Mouse (Mus musculus) brown adipose tissue, adult 24 weeks (tissue): ENCODE measurements around the gene Zfp777. TPM values are rescaled to one million over a fixed set of nuclear protein-coding genes. Genes with fewer than 3 reads are reported as not detected.
A peak's percentile ranks its signal among the peaks of the same experiment; 100 is the strongest.

Experiments
- H3K27ac ChIP-seq: fragments of 200-500 bp; replicated peaks from 2 replicates; pipeline ENCODE4 v1.5.1; 2012; ENCODE audit warnings: low read depth, mild to moderate bottlenecking, low read length
- H3K4me1 ChIP-seq: fragments of 200-500 bp; 2 replicates; pipeline ENCODE4 v1.6.1; 2012; ENCODE audit warnings: low read length, mixed read lengths; ENCODE audit not compliant: control insufficient read depth, insufficient read depth, insufficient read length
- H3K4me3 ChIP-seq: fragments of 200-500 bp; 2 replicates; pipeline ENCODE4 v1.5.1; 2012; ENCODE audit warnings: low read depth, mild to moderate bottlenecking, low read length, moderate library complexity; ENCODE audit not compliant: insufficient read depth
- polyA plus RNA-seq: library from polyadenylated mRNA; stranded (reverse); fragments of >200 nt; gene quantifications from 2 replicates; pipeline ENCODE4 v1.2.4, GENCODE M21; 2012; ENCODE audit not compliant: missing spikeins, insufficient read depth, insufficient read length

Gene Zfp777
- 4.8 and 9.8 TPM in 2 replicates for polyA plus RNA-seq

DNA sequence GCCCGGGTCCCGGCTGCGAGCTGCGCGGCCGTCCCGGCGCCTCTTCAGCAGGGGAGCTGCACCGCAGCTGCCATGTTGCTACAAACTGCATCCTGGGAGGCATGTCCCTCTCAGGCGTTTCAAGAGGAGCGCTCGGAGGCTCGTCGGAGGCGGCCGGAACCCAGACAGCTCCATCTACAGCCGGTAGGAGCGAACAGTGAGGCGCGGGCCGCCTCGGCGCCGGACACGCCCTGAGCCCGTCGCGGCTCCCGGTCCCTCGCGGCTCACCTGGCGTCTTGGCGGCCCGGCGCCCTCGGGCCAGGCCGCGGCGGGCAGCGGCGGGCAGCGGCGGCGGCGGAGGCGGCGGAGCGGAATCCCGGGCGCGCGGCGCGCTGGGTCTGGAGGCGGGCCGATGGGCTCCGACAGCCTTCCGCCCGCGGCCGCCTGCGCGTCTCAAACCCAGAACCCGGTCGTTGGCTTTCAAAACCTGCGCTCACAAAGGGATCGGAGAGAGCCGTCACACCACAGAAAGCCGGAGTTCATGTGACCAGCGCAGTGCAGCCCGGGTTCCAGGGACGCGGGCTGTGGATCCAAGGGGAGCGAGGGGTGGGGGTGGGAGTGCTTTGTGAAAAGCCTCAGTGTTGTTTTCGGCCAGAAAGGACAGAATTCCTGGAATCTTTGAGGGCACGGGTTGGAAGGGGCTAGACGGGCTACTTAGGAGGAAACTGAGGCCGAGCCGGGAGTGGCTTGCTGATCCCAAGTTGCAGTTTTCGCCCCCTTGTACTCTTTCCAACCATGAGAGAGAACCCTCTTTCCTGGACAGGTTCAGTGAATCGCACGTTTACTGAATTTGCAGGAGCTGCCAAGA lies at the start of gene Zfp777:
Gene Zfp777 (minus strand): TSS at position 486 of the 847 bp plus-strand sequence.
- H3K27ac ChIP-seq, result peak within 1 kb of the TSS; percentile 20; the same call in 1 of the 2 replicates
- H3K4me1 ChIP-seq, result no peaks in the 10 kb centered on the region
- H3K4me3 ChIP-seq, result peak within 1 kb of the TSS; percentile 73

- Histone ChIP-seq H3K4me1 (peaks cover 7% of the 10 kb centered on the region), H3K4me3 (peak overlapping the region; percentile 50; the same call in 1 of the 2 replicates), H3K27ac (no peak overlapping the region)
Measured at GRCm38 (mm10) chr6:48086957-48087715, 38.4 kb upstream of the Zfp777 start.

DNA sequence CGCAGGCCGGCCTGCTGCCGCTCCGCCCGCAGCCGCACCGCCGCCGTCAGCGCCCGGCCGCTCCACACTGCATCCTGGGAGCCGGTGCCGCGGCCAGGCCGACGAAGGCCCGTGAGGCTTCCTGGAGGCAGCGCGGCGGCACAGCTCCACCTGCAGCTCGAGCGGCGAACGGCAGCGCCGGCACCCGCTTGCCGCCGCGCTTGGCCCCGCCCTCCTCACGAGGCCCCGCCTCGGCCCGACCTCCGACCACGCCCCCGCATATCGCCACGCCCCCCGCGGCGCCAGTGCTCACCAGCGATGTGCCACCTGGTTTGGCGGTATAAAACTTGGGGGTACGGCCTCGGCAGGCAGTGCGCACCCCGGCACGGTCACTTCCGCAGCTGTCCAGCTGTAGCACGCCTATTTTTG lies 37.8 kb upstream of the Zfp777 start, which contains the start of gene Zfp746:
Gene Zfp746 (minus strand): TSS at position 123 of the 408 bp plus-strand sequence.
- peak within 1 kb of the TSS; percentile 69 for H3K4me3 ChIP-seq
- H3K27ac ChIP-seq, result peak within 1 kb of the TSS; percentile 55
- H3K4me1 ChIP-seq, result peaks cover 7% of the 10 kb centered on the region

DNA sequence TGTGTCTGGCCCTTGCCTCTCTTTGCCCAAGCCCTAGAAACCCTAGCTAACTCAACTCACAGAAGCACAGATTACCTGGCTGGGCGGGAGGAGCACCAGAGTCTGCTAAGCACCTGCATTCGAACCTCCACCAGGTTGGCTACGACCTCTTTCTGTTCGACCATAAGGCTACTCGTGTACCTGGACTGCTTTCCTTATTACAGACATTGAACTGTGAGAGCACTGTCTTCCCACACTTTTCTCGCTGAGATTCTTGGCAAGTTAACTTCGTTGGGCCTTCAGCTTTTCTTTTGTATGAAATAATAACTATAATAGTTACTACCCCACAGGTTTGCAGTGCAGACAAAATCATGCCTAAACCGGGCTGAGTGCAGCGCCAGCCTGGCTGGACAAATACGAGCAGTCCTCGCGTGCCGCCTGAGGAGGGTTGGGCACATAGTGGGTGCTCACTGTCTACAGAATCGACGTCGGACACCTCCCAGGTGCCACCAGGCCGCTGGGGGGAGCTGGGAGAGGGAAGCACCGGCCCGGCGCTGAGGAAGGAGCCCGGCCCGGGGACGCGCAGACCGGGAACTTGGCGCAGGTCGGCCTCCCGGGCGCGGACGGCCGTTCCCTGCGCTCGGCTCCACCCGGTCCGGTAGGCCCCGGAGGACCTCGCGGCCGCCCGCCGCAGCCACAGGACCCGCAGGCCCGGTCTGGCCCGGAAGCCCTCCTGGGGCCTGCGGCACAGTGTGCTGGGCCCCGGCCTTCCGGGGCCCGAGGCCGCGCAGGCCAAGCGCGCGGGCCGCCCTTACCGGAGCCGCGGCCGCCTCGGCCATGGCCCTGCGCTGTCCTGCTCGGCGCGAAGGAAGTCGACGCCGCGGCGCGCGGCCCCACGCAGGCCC lies 37.1 kb upstream of the Zfp777 start:
- peak overlapping the region; percentile 55 for H3K27ac ChIP-seq
- peak overlapping the region; percentile 69 for H3K4me3 ChIP-seq
- H3K4me1 ChIP-seq, result peaks cover 7% of the 10 kb centered on the region

- Histone ChIP-seq H3K27ac (no peak overlapping the region), H3K4me1 (peaks cover 7% of the 10 kb centered on the region), H3K4me3 (no peak overlapping the region)
Measured at GRCm38 (mm10) chr6:48083733-48084191, 35.1 kb upstream of the Zfp777 start.

DNA sequence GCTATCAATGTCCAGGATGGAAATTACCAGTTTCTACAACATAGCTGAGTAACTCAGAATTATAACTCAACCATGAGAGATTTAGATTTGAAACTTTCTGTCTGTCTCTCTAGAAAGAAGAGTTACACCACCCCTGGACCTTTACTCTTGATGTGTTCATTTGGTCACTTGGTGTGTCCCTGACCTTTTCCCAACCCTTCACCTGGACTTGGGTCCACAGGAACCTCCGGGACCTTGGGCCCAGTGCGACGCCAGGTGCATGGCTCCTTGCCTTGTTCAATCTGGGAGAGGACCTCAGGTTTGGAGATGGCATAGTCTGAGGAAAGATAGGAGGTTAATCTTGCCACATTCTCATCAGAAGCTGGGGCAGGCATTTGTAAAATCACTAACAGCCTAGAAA lies 33.2 kb upstream of the Zfp777 start:
- H3K4me1 ChIP-seq, result peaks cover 7% of the 10 kb centered on the region
- H3K4me3 ChIP-seq, result no peak overlapping the region
- H3K27ac ChIP-seq, result no peak overlapping the region

- Histone ChIP-seq H3K4me3 (no peak overlapping the region), H3K4me1 (peaks cover 7% of the 10 kb centered on the region), H3K27ac (no peak overlapping the region)
Measured at GRCm38 (mm10) chr6:48081021-48081420, 32.3 kb upstream of the Zfp777 start.

GRCm38 (mm10) chr6:48073316-48073715 lies 24.6 kb upstream of the Zfp777 start:
- Histone ChIP-seq H3K4me3 (peak overlapping the region; percentile 41), H3K4me1 (peaks cover 2% of the 10 kb centered on the region; the same call in 1 of the 2 replicates), H3K27ac (no peak overlapping the region)

GRCm38 (mm10) chr6:48067492-48067891 lies 18.8 kb upstream of the Zfp777 start:
- H3K4me1 ChIP-seq, result no peaks in the 10 kb centered on the region
- no peak overlapping the region for H3K27ac ChIP-seq
- H3K4me3 ChIP-seq, result no peak overlapping the region

- Histone ChIP-seq H3K27ac (no peak overlapping the region), H3K4me3 (no peak overlapping the region), H3K4me1 (no peaks in the 10 kb centered on the region)
Measured at GRCm38 (mm10) chr6:48065587-48066075, 16.9 kb upstream of the Zfp777 start.

- H3K4me3 ChIP-seq, result no peak overlapping the region
- no peak overlapping the region for H3K27ac ChIP-seq
- H3K4me1 ChIP-seq, result no peaks in the 10 kb centered on the region
Measured at GRCm38 (mm10) chr6:48064451-48064850, 15.7 kb upstream of the Zfp777 start.

GRCm38 (mm10) chr6:48063940-48064339 lies 15.2 kb upstream of the Zfp777 start:
- Histone ChIP-seq H3K27ac (no peak overlapping the region), H3K4me3 (no peak overlapping the region), H3K4me1 (no peaks in the 10 kb centered on the region)

- Histone ChIP-seq H3K4me3 (no peak overlapping the region), H3K27ac (no peak overlapping the region), H3K4me1 (no peaks in the 10 kb centered on the region)
Measured at GRCm38 (mm10) chr6:48060895-48061294, 12.2 kb upstream of the Zfp777 start.

- H3K4me3 ChIP-seq, result no peak overlapping the region
- no peak overlapping the region for H3K27ac ChIP-seq
- H3K4me1 ChIP-seq, result no peaks in the 10 kb centered on the region
Measured at GRCm38 (mm10) chr6:48060421-48060820, 11.7 kb upstream of the Zfp777 start.
